Mouse (Mus musculus): Measurements from ENCODE around the gene Gm9972. TPM values are rescaled to one million over a fixed set of nuclear protein-coding genes. Genes with fewer than 3 reads are reported as not detected.

The Gm9972 gene
- polyA plus RNA-seq, 1 experiment = not detected

- H3K27ac ChIP-seq (ENCODE audit: insufficient read depth, low read length) = no peak overlapping the region
- TF ChIP-seq CTCF (IDR thresholded peaks at IDR 0.05; ENCODE audit: extremely low read depth, insufficient read depth, low read length) (no peak), POLR2A (IDR thresholded peaks at IDR 0.05; ENCODE audit: extremely low read depth, insufficient read depth, low read length) (no peak)
- H3K4me3 ChIP-seq (ENCODE audit: insufficient read depth, low read length) = no peak overlapping the region
- H3K4me1 ChIP-seq (ENCODE audit: control insufficient read depth, insufficient read depth, low read length) = peaks cover 4% of the 10 kb centered on the region
Measured at GRCm38 (mm10) chr11:43059437-43059970, 24.0 kb downstream of the Gm9972 start.

GRCm38 (mm10) chr11:43062286-43062685, 26.7 kb downstream of the Gm9972 start:
- Histone ChIP-seq H3K4me1 (ENCODE audit: control insufficient read depth, insufficient read depth, low read length) (peaks cover 4% of the 10 kb centered on the region), H3K4me3 (ENCODE audit: insufficient read depth, low read length) (no peak overlapping the region), H3K27ac (ENCODE audit: insufficient read depth, low read length) (no peak overlapping the region)
- no peak for TF ChIP-seq CTCF (IDR thresholded peaks at IDR 0.05; ENCODE audit: extremely low read depth, insufficient read depth, low read length)
- TF ChIP-seq POLR2A (IDR thresholded peaks at IDR 0.05; ENCODE audit: extremely low read depth, insufficient read depth, low read length) = no peak

GRCm38 (mm10) chr11:43086309-43087050, 50.9 kb downstream of the Gm9972 start:
- Histone ChIP-seq H3K27ac (ENCODE audit: insufficient read depth, low read length) (no peak overlapping the region), H3K4me3 (ENCODE audit: insufficient read depth, low read length) (no peak overlapping the region)
- TF ChIP-seq POLR2A (IDR thresholded peaks at IDR 0.05; ENCODE audit: extremely low read depth, insufficient read depth, low read length) = no peak
- no peak for TF ChIP-seq CTCF (IDR thresholded peaks at IDR 0.05; ENCODE audit: extremely low read depth, insufficient read depth, low read length)

More at GRCm38 (mm10) chr11:43086309-43087050, 50.9 kb downstream of the Gm9972 start:
- H3K4me1 ChIP-seq (ENCODE audit: control insufficient read depth, insufficient read depth, low read length) = no peaks in the 10 kb centered on the region

Other genes with a start within 250 kb of the Gm9972 start
- 0.95 and 1.2 TPM in 2 replicates for gene Atp10b, start 114.1 kb downstream of the Gm9972 start, polyA plus RNA-seq (2012; rRNA removed)

Measured in cortical plate, adult 2 months (tissue).